ENCODE assay signal across 18 mouse cellular contexts in genomic region chr1:74702142-74702553, GRCm38 (mm10). TPM values are rescaled to one million over a fixed set of nuclear protein-coding genes. Genes with fewer than 3 reads are reported as not detected.
"Had no signal": no experiment of that assay in that cellular context is flagged by ENCODE, and none has a peak within 500 bp of the region (broad histone marks: within the 10 kb centered on the region; RNA-seq: fewer than 3 reads in every experiment).

No protein-coding gene starts in this region.

- H3K9me3 ChIP-seq: intestine, embryonic 15.5 days; kidney, embryonic 15.5 days; limb, embryonic 15.5 days; liver, embryonic 13.5 days; lung, embryonic 15.5 days; midbrain, embryonic 10.5 days; neural tube, embryonic 12.5 days had no signal

- H3K4me2 ChIP-seq: intestine, embryonic 15.5 days; kidney, embryonic 15.5 days; limb, embryonic 15.5 days; liver, embryonic 13.5 days; lung, embryonic 15.5 days; neural tube, embryonic 12.5 days had no signal

- DNase-seq: kidney, adult 18-20 months; kidney, postnatal 14 days; layer of hippocampus, postnatal 36 days; liver, embryonic 13.5 days; liver, postnatal 0 days; lung, postnatal 14 days; midbrain, embryonic 14.5 days; right cerebral cortex, postnatal 14 days; thymus, adult 18-20 months; thymus, postnatal 14 days had no signal

- H3K27ac ChIP-seq: intestine, embryonic 15.5 days; kidney, embryonic 15.5 days; limb, embryonic 15.5 days; liver, embryonic 13.5 days; lung, embryonic 15.5 days; midbrain, embryonic 10.5 days; neural tube, embryonic 12.5 days had no signal

- H3K4me1 ChIP-seq: limb, embryonic 15.5 days; lung, embryonic 15.5 days; midbrain, embryonic 10.5 days; neural tube, embryonic 12.5 days had no signal

- H3K9ac ChIP-seq: intestine, embryonic 15.5 days; kidney, embryonic 15.5 days; limb, embryonic 15.5 days; liver, embryonic 13.5 days; liver, postnatal 0 days; lung, embryonic 15.5 days; neural tube, embryonic 12.5 days had no signal

- H3K27me3 ChIP-seq: intestine, embryonic 15.5 days; kidney, embryonic 15.5 days; limb, embryonic 15.5 days; liver, embryonic 13.5 days; lung, embryonic 15.5 days; neural tube, embryonic 12.5 days had no signal

- ATAC-seq: intestine, embryonic 15.5 days; liver, postnatal 0 days had no signal

- H3K4me3 ChIP-seq: intestine, embryonic 15.5 days; kidney, embryonic 15.5 days; limb, embryonic 15.5 days; liver, embryonic 13.5 days; lung, embryonic 15.5 days; midbrain, embryonic 10.5 days; neural tube, embryonic 12.5 days had no signal

RNA-seq across cellular contexts. Expression of gene Prkag3, which starts 46.9 kb away (rescaled TPM):
- total RNA-seq: layer of hippocampus, postnatal 36 days; left cerebral cortex, postnatal 25 days had no signal
- polyA plus RNA-seq: limb, embryonic 11.5 days; midbrain, embryonic 10.5 days; midbrain, embryonic 14.5 days had no signal
